Mouse (Mus musculus): Measurements from ENCODE around the gene Sema3e.

DNA sequence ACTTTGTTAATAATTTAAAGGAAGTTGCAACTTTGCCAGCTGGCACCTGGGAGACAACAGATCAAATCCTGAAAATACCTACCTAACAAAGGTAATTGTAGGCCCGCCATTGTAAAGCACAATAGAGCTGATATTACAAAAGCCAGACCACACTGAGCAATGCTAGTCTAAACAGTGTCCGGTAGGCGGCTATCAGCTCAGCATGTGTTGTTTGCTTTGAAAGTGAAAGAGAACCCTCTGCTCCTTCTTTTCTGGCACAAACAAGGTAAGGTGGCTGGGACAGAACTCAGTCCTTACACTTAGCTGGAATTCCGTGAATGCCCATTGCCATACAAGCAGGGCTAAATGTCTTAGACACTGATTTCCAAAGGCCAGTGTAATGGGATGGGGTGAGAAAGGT, 7.0 kb downstream of the Sema3e start:
- TF ChIP-seq CTCF (IDR thresholded peaks at IDR 0.05; ENCODE audit: extremely low read depth, insufficient read depth, low read length) = no peak
- TF ChIP-seq POLR2A (IDR thresholded peaks at IDR 0.05; ENCODE audit: extremely low read depth, insufficient read depth, low read length) = no peak

All from cortical plate, adult 2 months (tissue).